Mouse (Mus musculus) cerebellum, postnatal 10 days (tissue): ENCODE measurements around the gene Scrn2.

Source experiments
- DNase-seq, 2 experiments: peaks; one replicate each; pipeline ENCODE4 v3.0.0; 2021; ENCODE audit warnings: mixed read lengths in 2 of 2

Scrn2 gene

GRCm38 (mm10) chr11:97052219-97052646, 22.5 kb downstream of the Scrn2 start:
- peak in 1 of 2 experiments; percentile 34 for DNase-seq

GRCm38 (mm10) chr11:97063274-97063920, 33.7 kb downstream of the Scrn2 start:
- no peak for DNase-seq

- no peak for DNase-seq
Measured at GRCm38 (mm10) chr11:97063921-97064295, 34.2 kb downstream of the Scrn2 start.

GRCm38 (mm10) chr11:97065538-97066295, 36.0 kb downstream of the Scrn2 start:
- no peak for DNase-seq

GRCm38 (mm10) chr11:97066656-97067360, 37.1 kb downstream of the Scrn2 start:
- no peak for DNase-seq

- peak; percentile 69 to 75 for DNase-seq
Measured at GRCm38 (mm10) chr11:97069333-97069732, 39.6 kb downstream of the Scrn2 start.

GRCm38 (mm10) chr11:97069770-97070169, 40.0 kb downstream of the Scrn2 start:
- no peak for DNase-seq

- no peak for DNase-seq
Measured at GRCm38 (mm10) chr11:97071129-97071528, 41.4 kb downstream of the Scrn2 start.

- DNase-seq, result peak; percentile 67 to 82
Measured at GRCm38 (mm10) chr11:97072533-97072932, 42.8 kb downstream of the Scrn2 start.

- no peak for DNase-seq
Measured at GRCm38 (mm10) chr11:97074235-97074634, 44.5 kb downstream of the Scrn2 start.

GRCm38 (mm10) chr11:97078751-97079150, 49.0 kb downstream of the Scrn2 start:
- no peak for DNase-seq

- DNase-seq, result no peak
Measured at GRCm38 (mm10) chr11:97080291-97080690, 50.6 kb downstream of the Scrn2 start.

- DNase-seq, result peak; percentile 63 to 78
Measured at GRCm38 (mm10) chr11:97082977-97083376, 53.2 kb downstream of the Scrn2 start.
